Mouse (Mus musculus) forebrain, postnatal 0 days (tissue): Measurements from ENCODE around the gene Cyp2s1. TPM values are rescaled to one million over a fixed set of nuclear protein-coding genes. Genes with fewer than 3 reads are reported as not detected.
A peak's percentile ranks its signal among the peaks of the same experiment; 100 is the strongest.

Experiments
- ATAC-seq: fragments of 200-750 bp; cut with Nextera tagmentation; 2 replicates; pipeline ENCODE4 v1.8.0; 2017; ENCODE audit warnings: mild to moderate bottlenecking, moderate library complexity
- DNase-seq: peaks from one replicate; pipeline ENCODE4 v3.0.0-alpha.2; 2015
- H3K27ac ChIP-seq: fragments of 300-500 bp; sonication (generic); 2 replicates; pipeline ENCODE4 v1.5.1; 2014; ENCODE audit warnings: low read depth, mild to moderate bottlenecking, antibody characterized with exemption, low read length, moderate library complexity, mixed read lengths
- H3K27me3 ChIP-seq: fragments of 300-500 bp; sonication (generic); 2 replicates; pipeline ENCODE4 v1.6.1; 2014; ENCODE audit warnings: mild to moderate bottlenecking, low read length, mixed read lengths; ENCODE audit not compliant: insufficient read depth
- H3K36me3 ChIP-seq: fragments of 300-500 bp; sonication (generic); 2 replicates; pipeline ENCODE4 v1.6.1; 2014; ENCODE audit warnings: mild to moderate bottlenecking, moderate library complexity; ENCODE audit not compliant: insufficient read depth
- H3K4me1 ChIP-seq: fragments of 300-500 bp; sonication (generic); 2 replicates; pipeline ENCODE4 v1.6.1; 2014; ENCODE audit warnings: antibody characterized with exemption; ENCODE audit not compliant: insufficient read depth
- H3K4me2 ChIP-seq: fragments of 300-500 bp; sonication (generic); 2 replicates; pipeline ENCODE4 v1.6.1; 2014; ENCODE audit warnings: low read depth, mild to moderate bottlenecking, moderate library complexity
- H3K4me3 ChIP-seq: fragments of 300-500 bp; sonication (generic); 2 replicates; pipeline ENCODE4 v1.5.1; 2014; ENCODE audit warnings: low read depth, low read length, mixed read lengths
- H3K9ac ChIP-seq: fragments of 300-500 bp; sonication (generic); 2 replicates; pipeline ENCODE4 v1.6.1; 2014; ENCODE audit warnings: mild to moderate bottlenecking
- H3K9me3 ChIP-seq: fragments of 300-500 bp; sonication (generic); 2 replicates; pipeline ENCODE4 v1.6.1; 2016; ENCODE audit warnings: low read length
- CTCF ChIP-seq: sonication (generic); IDR thresholded peaks from 2 replicates; pipeline ENCODE4 v1.5.1; 2016; ENCODE audit warnings: antibody characterized with exemption, control low read depth, low read depth
- WGBS: fragments of 180-500 bp; shearing (Covaris S2); extraction: QIAGEN DNeasy Blood & Tissue Kit; methylation state at CpG from one replicate; pipeline ENCODE4 v1.1.7; 2014; 5-methylcytosine and 5-hydroxymethylcytosine counted together
- polyA plus RNA-seq: library from polyadenylated mRNA; unstranded; fragments of >200 nt; fragmentation: Nextera tagmentation; extraction: Ambion mirVana; gene quantifications from 2 replicates; pipeline ENCODE4 v1.2.1, GENCODE M21; 2015
- total RNA-seq: library from RNA; depleted of rRNA; stranded (reverse); fragments of >200 nt; gene quantifications from 2 replicates; pipeline ENCODE4 v1.2.3, GENCODE M21; 2014

Cyp2s1 gene
- total and polyA plus RNA-seq, 2 experiments from 2014 or later = 1.9 to 2.0 TPM

DNA sequence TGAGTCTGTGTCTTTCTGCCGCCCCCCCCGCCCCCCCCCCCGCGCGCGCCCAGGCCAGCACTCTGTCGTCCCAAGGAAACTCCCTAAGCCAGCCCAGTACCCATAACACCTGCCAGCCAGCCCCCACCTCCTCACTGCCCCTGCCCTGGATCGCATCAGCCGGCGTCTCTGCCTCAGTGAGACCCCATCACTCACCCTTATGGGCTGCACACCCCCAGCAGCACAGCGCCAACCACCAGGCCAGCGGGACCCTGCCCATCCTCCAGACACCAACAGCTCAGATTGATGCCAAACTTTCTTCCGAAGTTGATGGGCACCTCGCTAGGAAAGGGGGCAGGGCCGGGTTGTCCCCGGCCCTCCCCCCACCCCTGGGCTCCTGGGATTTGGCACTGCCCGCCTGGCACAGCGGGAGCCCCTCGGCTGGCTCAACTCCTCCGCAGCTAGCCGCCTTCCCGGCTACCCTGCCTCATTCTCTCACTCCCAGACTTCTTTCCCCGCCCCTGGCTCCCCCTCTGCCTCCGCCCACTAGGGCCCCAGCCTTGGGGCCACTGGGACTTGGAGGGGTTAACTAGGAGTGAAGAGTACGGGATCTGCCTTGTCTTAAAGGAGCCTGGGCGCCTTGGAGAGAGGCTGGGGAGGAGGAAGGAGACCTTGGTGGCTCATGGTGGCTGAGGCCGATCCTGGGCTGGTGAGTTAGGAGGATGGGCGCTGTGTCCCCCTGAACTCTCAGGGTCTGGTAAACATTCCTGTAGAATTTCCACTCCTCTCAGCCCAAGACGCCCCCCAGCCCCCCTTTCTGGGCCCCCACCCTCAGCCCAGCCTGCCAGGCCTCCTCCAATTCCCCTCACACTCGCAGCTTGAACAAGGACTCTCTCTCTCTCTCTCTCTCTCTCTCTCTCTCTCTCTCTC lies 28.2 kb downstream of the Cyp2s1 start, which contains the start of gene Axl:
Axl (minus strand) TSS at position 486 of the 909 bp plus-strand sequence.
- Histone ChIP-seq H3K9me3 (no peaks in the 10 kb centered on the region), H3K36me3 (no peaks in the 10 kb centered on the region), H3K4me3 (peak within 1 kb of the TSS; percentile 32), H3K9ac (peak within 1 kb of the TSS; percentile 35), H3K27me3 (no peaks in the 10 kb centered on the region), H3K4me2 (peak within 1 kb of the TSS; percentile 56), H3K27ac (peak within 1 kb of the TSS; percentile 50; the same call in 1 of the 2 replicates), H3K4me1 (0 out of 2 replicates have a peak, but pooled peaks cover 4% of the 10 kb centered on the region)
- under 1% methylated on average over 28 of the region's 30 CpGs for WGBS
- DNase-seq (peak; percentile 66), ATAC-seq (peak; percentile 85)
- TF ChIP-seq CTCF = no peak

DNA sequence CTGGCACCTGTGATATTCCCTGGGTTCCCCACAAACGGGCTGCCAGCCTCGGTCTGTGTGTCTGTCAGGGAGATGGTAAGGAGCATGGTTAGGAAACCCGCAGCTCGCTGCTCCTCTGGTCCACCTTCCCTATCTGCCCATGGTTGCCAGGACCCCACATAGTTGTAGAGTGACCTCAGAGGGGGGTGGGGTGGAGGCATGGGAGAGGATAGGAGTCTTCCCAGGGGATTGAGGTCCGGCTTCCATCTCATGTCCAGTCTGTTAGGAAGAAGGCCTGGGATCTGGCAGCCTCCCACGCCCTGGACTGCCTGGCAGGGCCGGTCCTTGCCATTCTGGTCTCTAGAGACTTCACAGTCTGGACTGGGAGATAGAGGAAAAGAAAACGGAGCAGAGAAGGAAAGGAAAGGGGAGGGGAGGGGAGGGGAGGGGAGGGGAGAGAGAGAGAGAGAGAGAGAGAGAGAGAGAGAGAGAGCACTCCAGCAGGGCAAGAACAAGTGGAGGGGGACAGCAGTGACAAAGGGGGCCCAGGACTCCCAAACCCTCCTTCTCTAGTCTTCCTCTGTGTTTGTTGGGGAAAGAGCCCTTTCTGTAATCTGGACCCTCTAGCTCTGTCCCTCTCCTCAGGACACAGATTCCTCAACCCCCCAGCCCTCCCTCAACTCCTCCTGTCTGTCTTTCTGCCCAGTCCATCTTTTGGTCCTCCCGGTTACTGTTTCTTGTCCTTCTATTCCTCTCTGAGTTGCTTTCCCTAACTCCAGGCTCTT lies 29.1 kb downstream of the Cyp2s1 start:
- ATAC-seq = peak; percentile 36

DNA sequence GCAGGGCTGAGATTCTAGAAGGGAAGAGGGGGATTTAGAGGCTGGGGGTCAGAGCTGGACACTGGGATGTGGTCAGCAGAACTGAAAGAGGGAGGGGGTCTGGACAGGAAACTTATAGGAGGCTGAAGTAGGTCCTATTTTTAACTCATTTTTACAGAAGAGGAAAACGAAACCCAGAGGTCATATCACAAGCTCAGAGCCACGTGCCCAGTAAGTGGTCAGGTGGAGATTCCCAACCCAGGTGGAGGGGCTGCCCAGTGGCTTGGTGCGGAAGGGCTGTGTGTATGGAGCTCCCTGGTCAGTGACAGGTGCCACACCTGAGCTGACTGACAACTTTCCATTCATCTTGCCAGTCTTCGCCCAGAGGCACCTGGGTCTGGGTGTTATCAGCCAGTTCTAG lies 29.7 kb downstream of the Cyp2s1 start:
- no peak overlapping the region for H3K4me3 ChIP-seq
- H3K36me3 ChIP-seq = no peaks in the 10 kb centered on the region
- peaks cover 6% of the 10 kb centered on the region for H3K4me1 ChIP-seq
- H3K9me3 ChIP-seq = no peaks in the 10 kb centered on the region
- DNase-seq (no peak), ATAC-seq (no peak)
- no peak overlapping the region for H3K9ac ChIP-seq
- H3K27ac ChIP-seq = no peak overlapping the region
- 83% methylated on average over 4 of the region's 4 CpGs for WGBS
- no peaks in the 10 kb centered on the region for H3K27me3 ChIP-seq
- no peak for TF ChIP-seq CTCF
- no peak overlapping the region for H3K4me2 ChIP-seq

More for the DNA sequence above, 29.1 kb downstream of the Cyp2s1 start:
- no peak for TF ChIP-seq CTCF
- no peak for DNase-seq
- 17% methylated on average over 9 of the region's 9 CpGs for whole genome bisulfite sequencing
- no peaks in the 10 kb centered on the region for H3K36me3 ChIP-seq
- no peak overlapping the region; the same call in 1 of the 2 replicates for H3K27ac ChIP-seq
- H3K4me2 ChIP-seq = peak overlapping the region; percentile 56
- no peaks in the 10 kb centered on the region for H3K9me3 ChIP-seq
- peak overlapping the region; percentile 32 for H3K4me3 ChIP-seq
- H3K9ac ChIP-seq = no peak overlapping the region; the same call in 1 of the 2 replicates
- 0 out of 2 replicates have a peak, but pooled peaks cover 4% of the 10 kb centered on the region for H3K4me1 ChIP-seq
- H3K27me3 ChIP-seq = no peaks in the 10 kb centered on the region

DNA sequence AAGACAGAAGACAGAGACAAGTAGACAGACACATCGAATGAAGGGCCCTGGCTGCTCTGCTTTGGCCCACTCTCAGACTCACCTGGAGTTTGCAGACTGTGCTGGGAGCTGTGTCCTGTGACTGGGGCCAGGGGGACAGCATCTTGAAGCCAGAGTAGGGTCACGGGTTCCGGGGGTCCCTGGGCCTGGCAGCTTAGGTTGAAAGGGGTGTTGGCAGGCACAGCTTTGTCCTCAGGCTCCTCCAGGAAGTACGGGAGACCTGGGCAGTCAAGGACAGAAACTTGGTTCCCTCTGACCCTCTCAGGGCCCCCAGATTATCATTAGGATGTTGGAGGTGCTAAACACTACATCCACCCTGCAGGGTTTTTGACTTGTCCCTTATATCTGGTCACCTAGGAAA lies 31.0 kb downstream of the Cyp2s1 start:
- WGBS = 78% methylated on average over 4 of the region's 4 CpGs
- no peak overlapping the region for H3K9ac ChIP-seq
- no peaks in the 10 kb centered on the region for H3K36me3 ChIP-seq
- ATAC-seq (no peak), DNase-seq (no peak)
- H3K27me3 ChIP-seq = no peaks in the 10 kb centered on the region
- no peak overlapping the region for H3K4me3 ChIP-seq
- H3K4me2 ChIP-seq = no peak overlapping the region
- peaks cover 13% of the 10 kb centered on the region for H3K4me1 ChIP-seq
- H3K9me3 ChIP-seq = no peaks in the 10 kb centered on the region
- H3K27ac ChIP-seq = no peak overlapping the region
- no peak for TF ChIP-seq CTCF

DNA sequence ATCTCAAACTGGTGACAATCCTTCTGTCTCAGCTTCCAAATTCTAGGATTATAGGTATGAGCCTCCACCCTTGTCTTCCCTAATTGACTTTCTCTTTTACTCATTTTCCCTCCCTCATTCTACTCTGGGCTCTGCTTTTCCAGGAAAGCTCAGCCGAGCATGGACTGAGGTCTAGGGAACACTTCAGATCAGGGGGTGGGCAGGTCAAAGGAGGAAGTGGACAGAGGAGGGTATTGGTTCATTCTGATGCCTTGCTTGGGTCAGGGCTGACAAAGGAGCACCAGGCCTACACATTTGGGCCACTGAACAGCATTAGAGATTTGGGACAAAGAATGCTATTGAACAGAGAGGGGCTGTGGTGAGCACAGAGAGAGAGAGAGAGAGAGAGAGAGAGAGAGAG lies 31.9 kb downstream of the Cyp2s1 start:
- no peaks in the 10 kb centered on the region for H3K9me3 ChIP-seq
- no peak overlapping the region for H3K27ac ChIP-seq
- no peak overlapping the region for H3K4me3 ChIP-seq
- H3K9ac ChIP-seq = no peak overlapping the region
- no peak for TF ChIP-seq CTCF
- DNase-seq (no peak), ATAC-seq (no peak)
- no peaks in the 10 kb centered on the region for H3K27me3 ChIP-seq
- H3K4me1 ChIP-seq = peaks cover 15% of the 10 kb centered on the region
- WGBS = 25% methylated on average over 1 of the region's 1 CpGs
- no peaks in the 10 kb centered on the region for H3K36me3 ChIP-seq
- H3K4me2 ChIP-seq = no peak overlapping the region

DNA sequence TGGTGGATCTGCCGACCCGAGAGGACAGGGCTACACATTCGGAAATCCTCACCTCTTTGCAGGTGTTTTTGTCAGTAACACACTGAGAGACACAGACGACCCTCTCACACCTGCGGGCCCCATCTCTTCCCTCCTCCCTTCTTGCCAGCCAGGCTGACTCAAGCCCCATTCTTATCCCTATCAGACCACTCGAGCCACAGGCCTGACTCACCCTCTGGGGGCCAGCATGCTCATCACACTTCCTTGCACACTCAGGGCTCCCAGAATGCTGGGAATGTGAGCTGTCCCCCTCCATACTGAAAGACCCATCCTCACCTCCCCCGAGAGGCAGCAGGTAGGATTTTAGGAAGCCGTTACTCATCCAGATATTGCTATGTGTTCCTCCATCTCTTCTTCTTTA lies 33.0 kb downstream of the Cyp2s1 start:
- no peak for TF ChIP-seq CTCF
- no peak overlapping the region for H3K4me2 ChIP-seq
- DNase-seq (no peak), ATAC-seq (no peak)
- no peaks in the 10 kb centered on the region for H3K9me3 ChIP-seq
- no peaks in the 10 kb centered on the region for H3K36me3 ChIP-seq
- H3K4me3 ChIP-seq = no peak overlapping the region
- H3K9ac ChIP-seq = no peak overlapping the region
- 76% methylated on average over 8 of the region's 8 CpGs for WGBS
- no peaks in the 10 kb centered on the region for H3K27me3 ChIP-seq
- no peak overlapping the region for H3K27ac ChIP-seq
- peaks cover 15% of the 10 kb centered on the region for H3K4me1 ChIP-seq
